Mouse (Mus musculus): Measurements from ENCODE around the gene Nup93. TPM values are rescaled to one million over a fixed set of nuclear protein-coding genes. Genes with fewer than 3 reads are reported as not detected.

Gene Nup93
- total RNA-seq, 2 experiments from 2014 or later = 27.6 to 28.3 TPM

- intact Hi-C loops (cut with DNase I) = loop anchor here (1.0 kb wide), 1 partner anchor 18 kb away; no protein-coding TSS in a partner anchor
- no peak for DNase-seq
These were observed 28.6 kb upstream of the Nup93 start for GRCm38 (mm10) chr8:94185791-94186190.

- intact Hi-C loops (cut with DNase I) = loop anchor here (1.0 kb wide), 1 partner anchor 19 kb away; no protein-coding TSS in a partner anchor
- peak; percentile 82 to 87 for DNase-seq
These were observed 27.8 kb upstream of the Nup93 start for GRCm38 (mm10) chr8:94186542-94186941.

GRCm38 (mm10) chr8:94187290-94188002, 26.9 kb upstream of the Nup93 start:
- DNase-seq = no peak

GRCm38 (mm10) chr8:94189275-94190031, 24.9 kb upstream of the Nup93 start:
- intact Hi-C loops (cut with DNase I) = loop anchor here (10.0 kb wide), 2 partner anchors 525 to 595 kb away; no protein-coding TSS in a partner anchor
- peak; percentile 31 to 60 for DNase-seq

More at GRCm38 (mm10) chr8:94187290-94188002, 26.9 kb upstream of the Nup93 start:
- intact Hi-C loops (cut with DNase I) = no loop called here

- intact Hi-C loops (cut with DNase I) = loop anchor here (10.0 kb wide), 2 partner anchors 526 to 596 kb away; no protein-coding TSS in a partner anchor
- DNase-seq = peak; percentile 77 to 82
These were observed 23.2 kb upstream of the Nup93 start for GRCm38 (mm10) chr8:94191101-94191691.

- DNase-seq = no peak
- intact Hi-C loops (cut with DNase I) = loop anchor here (10.0 kb wide), 2 partner anchors 528 to 598 kb away; no protein-coding TSS in a partner anchor
These were observed 21.4 kb upstream of the Nup93 start for GRCm38 (mm10) chr8:94192926-94193325.

- no peak for DNase-seq
- intact Hi-C loops (cut with DNase I) = loop anchor here (5.0 to 10.0 kb wide), 3 partner anchors 92 to 600 kb away; no protein-coding TSS in a partner anchor
These were observed 19.7 kb upstream of the Nup93 start for GRCm38 (mm10) chr8:94194591-94195223.

- intact Hi-C loops (cut with DNase I) = loop anchor here (1.0 to 10.0 kb wide), 4 partner anchors 32 to 605 kb away; no protein-coding TSS in a partner anchor
- DNase-seq = peak; percentile 73 to 83
These were observed 15.0 kb upstream of the Nup93 start for GRCm38 (mm10) chr8:94199202-94199869.

- DNase-seq = no peak
- intact Hi-C loops (cut with DNase I) = no loop called here
These were observed 10.3 kb upstream of the Nup93 start for GRCm38 (mm10) chr8:94204043-94204442.

GRCm38 (mm10) chr8:94205736-94206135, 8.6 kb upstream of the Nup93 start:
- DNase-seq = peak; percentile 79 to 88
- intact Hi-C loops (cut with DNase I) = no loop called here

GRCm38 (mm10) chr8:94206256-94206655, 8.1 kb upstream of the Nup93 start:
- DNase-seq = no peak
- intact Hi-C loops (cut with DNase I) = no loop called here

GRCm38 (mm10) chr8:94207491-94207890, 6.9 kb upstream of the Nup93 start:
- intact Hi-C loops (cut with DNase I) = no loop called here
- DNase-seq = no peak

GRCm38 (mm10) chr8:94209639-94210038, 4.7 kb upstream of the Nup93 start:
- peak in 1 of 2 experiments; percentile 16 for DNase-seq
- intact Hi-C loops (cut with DNase I) = no loop called here

GRCm38 (mm10) chr8:94210225-94210624, 4.1 kb upstream of the Nup93 start:
- intact Hi-C loops (cut with DNase I) = no loop called here
- DNase-seq = no peak

- intact Hi-C loops (cut with DNase I) = no loop called here
- DNase-seq = no peak
These were observed 545 bp upstream of the Nup93 start for GRCm38 (mm10) chr8:94213819-94214218.

- intact Hi-C loops (cut with DNase I) = no loop called here
- DNase-seq = no peak
These were observed 13.1 kb downstream of the Nup93 start for GRCm38 (mm10) chr8:94227381-94227939.

- DNase-seq = no peak
- intact Hi-C loops (cut with DNase I) = no loop called here
These were observed 25.9 kb downstream of the Nup93 start for GRCm38 (mm10) chr8:94240240-94240751.

GRCm38 (mm10) chr8:94249836-94250435, 35.6 kb downstream of the Nup93 start:
- intact Hi-C loops (cut with DNase I) = no loop called here
- no peak for DNase-seq

GRCm38 (mm10) chr8:94258881-94259280, 44.5 kb downstream of the Nup93 start:
- no peak for DNase-seq
- intact Hi-C loops (cut with DNase I) = no loop called here

Measured in heart, postnatal 10 days (tissue).